Mouse (Mus musculus): ENCODE measurements around the gene Ttc30a1. TPM values are rescaled to one million over a fixed set of nuclear protein-coding genes. Genes with fewer than 3 reads are reported as not detected.

Ttc30a1 gene
- polyA plus RNA-seq, 1 experiment, result 1.9 TPM

GRCm38 (mm10) chr2:75999636-76000035 is 17.9 kb upstream of the Ttc30a1 start:
- H3K27ac ChIP-seq (ENCODE audit: insufficient read depth, low read depth, low read length), result no peak overlapping the region
- TF ChIP-seq CTCF (IDR thresholded peaks at IDR 0.05; ENCODE audit: low read depth, low read length) (no peak), POLR2A (IDR thresholded peaks at IDR 0.05; ENCODE audit: borderline replicate concordance, low read depth, low read length) (no peak)
- no peak overlapping the region for H3K4me3 ChIP-seq (ENCODE audit: insufficient read depth, low read length)
- peaks cover 17% of the 10 kb centered on the region for H3K4me1 ChIP-seq (ENCODE audit: control insufficient read depth, insufficient read depth, low read length)

- H3K4me1 ChIP-seq (ENCODE audit: control insufficient read depth, insufficient read depth, low read length), result peaks cover 17% of the 10 kb centered on the region
- TF ChIP-seq CTCF (IDR thresholded peaks at IDR 0.05; ENCODE audit: low read depth, low read length), result no peak
- no peak for TF ChIP-seq POLR2A (IDR thresholded peaks at IDR 0.05; ENCODE audit: borderline replicate concordance, low read depth, low read length)
- H3K27ac ChIP-seq (ENCODE audit: insufficient read depth, low read depth, low read length), result no peak overlapping the region
- no peak overlapping the region for H3K4me3 ChIP-seq (ENCODE audit: insufficient read depth, low read length)
Observed at GRCm38 (mm10) chr2:75998692-75999091, 16.9 kb upstream of the Ttc30a1 start.

- TF ChIP-seq CTCF (IDR thresholded peaks at IDR 0.05; ENCODE audit: low read depth, low read length), result no peak
- TF ChIP-seq POLR2A (IDR thresholded peaks at IDR 0.05; ENCODE audit: borderline replicate concordance, low read depth, low read length), result no peak
- Histone ChIP-seq H3K4me3 (ENCODE audit: insufficient read depth, low read length) (no peak overlapping the region), H3K4me1 (ENCODE audit: control insufficient read depth, insufficient read depth, low read length) (peaks cover 17% of the 10 kb centered on the region), H3K27ac (ENCODE audit: insufficient read depth, low read depth, low read length) (peak overlapping the region; percentile 36)
Observed at GRCm38 (mm10) chr2:75997726-75998125, 16.0 kb upstream of the Ttc30a1 start.

- Histone ChIP-seq H3K27ac (ENCODE audit: insufficient read depth, low read depth, low read length) (no peak overlapping the region), H3K4me3 (ENCODE audit: insufficient read depth, low read length) (no peak overlapping the region), H3K4me1 (ENCODE audit: control insufficient read depth, insufficient read depth, low read length) (peaks cover 14% of the 10 kb centered on the region)
- no peak for TF ChIP-seq CTCF (IDR thresholded peaks at IDR 0.05; ENCODE audit: low read depth, low read length)
- no peak for TF ChIP-seq POLR2A (IDR thresholded peaks at IDR 0.05; ENCODE audit: borderline replicate concordance, low read depth, low read length)
Observed at GRCm38 (mm10) chr2:75994841-75995240, 13.1 kb upstream of the Ttc30a1 start.

GRCm38 (mm10) chr2:75991581-75992205 is 9.9 kb upstream of the Ttc30a1 start:
- TF ChIP-seq POLR2A (IDR thresholded peaks at IDR 0.05; ENCODE audit: borderline replicate concordance, low read depth, low read length) (no peak), CTCF (IDR thresholded peaks at IDR 0.05; ENCODE audit: low read depth, low read length) (no peak)
- Histone ChIP-seq H3K27ac (ENCODE audit: insufficient read depth, low read depth, low read length) (no peak overlapping the region), H3K4me1 (ENCODE audit: control insufficient read depth, insufficient read depth, low read length) (peaks cover 7% of the 10 kb centered on the region), H3K4me3 (ENCODE audit: insufficient read depth, low read length) (no peak overlapping the region)

- peak; percentile 59 for TF ChIP-seq CTCF (IDR thresholded peaks at IDR 0.05; ENCODE audit: low read depth, low read length)
- no peak for TF ChIP-seq POLR2A (IDR thresholded peaks at IDR 0.05; ENCODE audit: borderline replicate concordance, low read depth, low read length)
- no peak overlapping the region for H3K4me3 ChIP-seq (ENCODE audit: insufficient read depth, low read length)
Observed at GRCm38 (mm10) chr2:75990885-75991539, 9.2 kb upstream of the Ttc30a1 start.

GRCm38 (mm10) chr2:75989694-75990093 is 7.9 kb upstream of the Ttc30a1 start:
- H3K4me1 ChIP-seq (ENCODE audit: control insufficient read depth, insufficient read depth, low read length), result peaks cover 7% of the 10 kb centered on the region
- no peak overlapping the region for H3K4me3 ChIP-seq (ENCODE audit: insufficient read depth, low read length)
- H3K27ac ChIP-seq (ENCODE audit: insufficient read depth, low read depth, low read length), result no peak overlapping the region
- no peak for TF ChIP-seq POLR2A (IDR thresholded peaks at IDR 0.05; ENCODE audit: borderline replicate concordance, low read depth, low read length)
- no peak for TF ChIP-seq CTCF (IDR thresholded peaks at IDR 0.05; ENCODE audit: low read depth, low read length)

More at GRCm38 (mm10) chr2:75990885-75991539, 9.2 kb upstream of the Ttc30a1 start:
- Histone ChIP-seq H3K4me1 (ENCODE audit: control insufficient read depth, insufficient read depth, low read length) (peaks cover 7% of the 10 kb centered on the region), H3K27ac (ENCODE audit: insufficient read depth, low read depth, low read length) (no peak overlapping the region)

- Histone ChIP-seq H3K4me3 (ENCODE audit: insufficient read depth, low read length) (no peak overlapping the region), H3K27ac (ENCODE audit: insufficient read depth, low read depth, low read length) (no peak overlapping the region), H3K4me1 (ENCODE audit: control insufficient read depth, insufficient read depth, low read length) (peaks cover 7% of the 10 kb centered on the region)
- no peak for TF ChIP-seq CTCF (IDR thresholded peaks at IDR 0.05; ENCODE audit: low read depth, low read length)
- TF ChIP-seq POLR2A (IDR thresholded peaks at IDR 0.05; ENCODE audit: borderline replicate concordance, low read depth, low read length), result no peak
Observed at GRCm38 (mm10) chr2:75988779-75989363, 7.1 kb upstream of the Ttc30a1 start.

- Histone ChIP-seq H3K4me1 (ENCODE audit: control insufficient read depth, insufficient read depth, low read length) (peaks cover 7% of the 10 kb centered on the region), H3K27ac (ENCODE audit: insufficient read depth, low read depth, low read length) (no peak overlapping the region), H3K4me3 (ENCODE audit: insufficient read depth, low read length) (no peak overlapping the region)
- TF ChIP-seq CTCF (IDR thresholded peaks at IDR 0.05; ENCODE audit: low read depth, low read length) (no peak), POLR2A (IDR thresholded peaks at IDR 0.05; ENCODE audit: borderline replicate concordance, low read depth, low read length) (no peak)
Observed at GRCm38 (mm10) chr2:75988378-75988777, 6.6 kb upstream of the Ttc30a1 start.

GRCm38 (mm10) chr2:75987739-75988138 is 6.0 kb upstream of the Ttc30a1 start:
- no peak overlapping the region for H3K27ac ChIP-seq (ENCODE audit: insufficient read depth, low read depth, low read length)
- H3K4me3 ChIP-seq (ENCODE audit: insufficient read depth, low read length), result no peak overlapping the region
- TF ChIP-seq POLR2A (IDR thresholded peaks at IDR 0.05; ENCODE audit: borderline replicate concordance, low read depth, low read length) (no peak), CTCF (IDR thresholded peaks at IDR 0.05; ENCODE audit: low read depth, low read length) (no peak)
- peaks cover 7% of the 10 kb centered on the region for H3K4me1 ChIP-seq (ENCODE audit: control insufficient read depth, insufficient read depth, low read length)

Measured in bone marrow macrophage, adult 2 months (primary cell).